In the genomic region with DNA sequence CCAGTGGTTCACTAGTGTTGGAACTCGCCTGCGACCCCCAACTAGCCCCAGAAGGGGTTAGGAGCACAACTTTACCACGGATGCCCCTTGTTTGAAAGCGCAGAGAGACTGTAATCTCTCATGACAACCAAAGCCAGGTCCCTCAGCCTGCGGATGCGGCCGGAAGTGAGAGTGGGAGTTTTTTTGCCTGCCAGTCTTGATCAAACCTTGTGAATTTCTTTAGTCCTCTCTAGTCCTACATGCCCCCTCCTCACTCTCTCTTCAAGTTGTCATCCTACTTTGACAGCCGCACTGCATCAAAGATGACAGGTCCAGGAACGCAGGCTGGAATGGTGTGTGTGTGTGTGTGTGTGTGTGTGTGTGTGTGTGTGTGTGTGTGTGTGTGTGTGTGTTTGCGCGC, we compare ENCODE assay signal across 8 mouse cellular contexts. TPM values are rescaled to one million over a fixed set of nuclear protein-coding genes. Genes with fewer than 3 reads are reported as not detected.
DNase-seq lines count a peak whose midpoint lies in the region; ATAC-seq and TF ChIP-seq lines count a peak whose summit lies in the region.

No protein-coding gene starts in this region.

- H3K27me3 ChIP-seq in thymus, adult 2 months (ENCODE audit: control insufficient read depth, insufficient read depth, low read length): no peaks in the 10 kb centered on the region
- H3K27me3 ChIP-seq in lung, embryonic 15.5 days: no peaks in the 10 kb centered on the region

- no peaks in the 10 kb centered on the region for H3K36me3 ChIP-seq in thymus, adult 2 months (ENCODE audit: control insufficient read depth, insufficient read depth, low read length)
- no peaks in the 10 kb centered on the region for H3K36me3 ChIP-seq in lung, embryonic 15.5 days

- ATAC-seq in hematopoietic stem cell, adult 5-6 weeks (replicated peaks in 1 of 2; ENCODE audit: insufficient read depth in 1 of 2, low FRiP score in 2 of 2, low TSS enrichment in 1 of 2, low read depth in 1 of 2, poor library complexity in 2 of 2, severe bottlenecking in 2 of 2): peak; percentile 19 to 60; a peak in 3 of 4 replicates
- ATAC-seq in lung, embryonic 15.5 days (ENCODE audit: borderline replicate concordance, extremely low read depth, low FRiP score, low TSS enrichment): peak; percentile 28; the same call in 1 of the 2 replicates

- H3K9me3 ChIP-seq in lung, embryonic 15.5 days: no peaks in the 10 kb centered on the region

- TF ChIP-seq POLR2A in thymus, adult 2 months (IDR thresholded peaks at IDR 0.05; ENCODE audit: control insufficient read depth, extremely low read depth, insufficient read depth, low read length, poor library complexity): no peak

- H3K27ac ChIP-seq in thymus, adult 2 months (ENCODE audit: control insufficient read depth, insufficient read depth, low read length): peak overlapping the region; percentile 32; the same call in 1 of the 2 replicates
- H3K27ac ChIP-seq in lung, embryonic 15.5 days: peak overlapping the region; percentile 73

- DNase-seq in adrenal gland, adult 8-10 months: peak; percentile 18
- DNase-seq in adrenal gland, adult (ENCODE audit: inconsistent age in 2 of 2, low spot score in 1 of 2): no peak
- DNase-seq in thymus, adult 2 months: peak; percentile 64
- no peak for DNase-seq in thymus, postnatal 36 days
- DNase-seq in skeletal muscle tissue, adult 2 months (ENCODE audit: low read depth, low spot score): peak; percentile 7
- no peak for DNase-seq in urinary bladder, postnatal 4 days (ENCODE audit: low spot score in 2 of 2)

- peak overlapping the region; percentile 73 for H3K9ac ChIP-seq in lung, embryonic 15.5 days

- under 1% methylated on average over 11 of the region's 11 CpGs for WGBS in thymus, adult 2 months
- WGBS in lung, embryonic 15.5 days: 2% methylated on average over 11 of the region's 11 CpGs

- H3K4me1 ChIP-seq in thymus, adult 2 months (replicated peaks; ENCODE audit: control insufficient read depth, insufficient read depth, low read length): no peaks in the 10 kb centered on the region
- no peaks in the 10 kb centered on the region for H3K4me1 ChIP-seq in lung, embryonic 15.5 days

- TF ChIP-seq CTCF in thymus, adult 2 months (IDR thresholded peaks at IDR 0.05; ENCODE audit: borderline replicate concordance, control insufficient read depth, extremely low read depth, insufficient read depth, low read length, poor library complexity): no peak

- H3K4me2 ChIP-seq in lung, embryonic 15.5 days: peak overlapping the region; percentile 62

- peak overlapping the region; percentile 95 for H3K4me3 ChIP-seq in thymus, adult 2 months (ENCODE audit: control insufficient read depth, insufficient read depth, low read length)
- H3K4me3 ChIP-seq in lung, embryonic 15.5 days: peak overlapping the region; percentile 87

RNA-seq across cellular contexts. Expression of a gene that starts 0.5 kb away (rescaled TPM):
- 10 to 100 TPM; 39.3 to 55.2 (median 50.1) TPM for total RNA-seq in adrenal gland, adult 8-10 months (2022)
- polyA plus RNA-seq in thymus, adult 2 months (2012; rRNA removed): 3.7 TPM in 2 replicates
- 43.7 and 53.2 TPM in 2 replicates for total RNA-seq in hematopoietic stem cell, adult 5-6 weeks (2017)
- 29.5 and 34.9 TPM in 2 replicates for polyA plus RNA-seq in lung, embryonic 15.5 days (2015; fragmentation: Nextera tagmentation; extraction: Ambion mirVana)

Comparison
In these comparisons a context has a peak if more than half of its experiments do, and no peak if none do; other contexts are left out.
1. DNase-seq: peak in adrenal gland, adult 8-10 months (single experiment), thymus, adult 2 months (single experiment) and skeletal muscle tissue, adult 2 months (single experiment); none in adrenal gland, adult (0 of 2), thymus, postnatal 36 days (0 of 2) and urinary bladder, postnatal 4 days (0 of 2).